Mouse (Mus musculus): ENCODE data around the gene Sympk.

The Sympk gene

GRCm38 (mm10) chr7:19024096-19024506 is at the start of gene Sympk:
TSS of gene Sympk (plus strand) at chr7:19024377.
- peak; percentile 93 to 95 for DNase-seq (ENCODE audit: low spot score in 2 of 2)

- DNase-seq (ENCODE audit: low spot score in 2 of 2): no peak
Measured at GRCm38 (mm10) chr7:18978381-18978780, 45.8 kb upstream of the Sympk start.

GRCm38 (mm10) chr7:18986503-18986902 is 37.7 kb upstream of the Sympk start:
- DNase-seq (ENCODE audit: low spot score in 2 of 2): no peak

- DNase-seq (ENCODE audit: low spot score in 2 of 2): no peak
Measured at GRCm38 (mm10) chr7:18987100-18987499, 37.1 kb upstream of the Sympk start, which contains the start of gene Nanos2. TSS of gene Nanos2 (plus strand) at chr7:18987400.

GRCm38 (mm10) chr7:18987747-18988146 is 36.4 kb upstream of the Sympk start:
- no peak for DNase-seq (ENCODE audit: low spot score in 2 of 2)

GRCm38 (mm10) chr7:18988780-18989179 is 35.4 kb upstream of the Sympk start:
- no peak for DNase-seq (ENCODE audit: low spot score in 2 of 2)

GRCm38 (mm10) chr7:18989995-18990394 is 34.2 kb upstream of the Sympk start:
- peak in 1 of 2 experiments; percentile 51 for DNase-seq (ENCODE audit: low spot score in 2 of 2)

GRCm38 (mm10) chr7:18990601-18991295 is 33.4 kb upstream of the Sympk start, which contains the start of gene Mypop:
TSS of gene Mypop (plus strand) at chr7:18991245.
- DNase-seq (ENCODE audit: low spot score in 2 of 2): peak; percentile 98 to 99

GRCm38 (mm10) chr7:18991660-18992293 is 32.4 kb upstream of the Sympk start:
- DNase-seq (ENCODE audit: low spot score in 2 of 2): no peak

GRCm38 (mm10) chr7:18992294-18992675 is 31.9 kb upstream of the Sympk start:
- DNase-seq (ENCODE audit: low spot score in 2 of 2): no peak

GRCm38 (mm10) chr7:18993036-18993435 is 31.1 kb upstream of the Sympk start:
- DNase-seq (ENCODE audit: low spot score in 2 of 2): no peak

GRCm38 (mm10) chr7:18998835-18999234 is 25.3 kb upstream of the Sympk start:
- DNase-seq (ENCODE audit: low spot score in 2 of 2): no peak

- peak in 1 of 2 experiments; percentile 1 for DNase-seq (ENCODE audit: low spot score in 2 of 2)
Measured at GRCm38 (mm10) chr7:19000421-19000820, 23.8 kb upstream of the Sympk start.

GRCm38 (mm10) chr7:19001066-19001806 is 22.9 kb upstream of the Sympk start:
- DNase-seq (ENCODE audit: low spot score in 2 of 2): no peak

GRCm38 (mm10) chr7:19001807-19002085 is 22.4 kb upstream of the Sympk start:
- no peak for DNase-seq (ENCODE audit: low spot score in 2 of 2)

GRCm38 (mm10) chr7:19002115-19002514 is 22.1 kb upstream of the Sympk start:
- DNase-seq (ENCODE audit: low spot score in 2 of 2): no peak

- peak in 1 of 2 experiments; percentile 61 for DNase-seq (ENCODE audit: low spot score in 2 of 2)
Measured at GRCm38 (mm10) chr7:19002848-19003498, 21.2 kb upstream of the Sympk start.

GRCm38 (mm10) chr7:19003902-19004630 is 20.1 kb upstream of the Sympk start, which contains the start of gene Irf2bp1:
TSS of gene Irf2bp1 (plus strand) at chr7:19004044.
- peak; percentile 81 to 90 for DNase-seq (ENCODE audit: low spot score in 2 of 2)

GRCm38 (mm10) chr7:19004631-19005079 is 19.5 kb upstream of the Sympk start:
- DNase-seq (ENCODE audit: low spot score in 2 of 2): peak in 1 of 2 experiments; percentile 65

GRCm38 (mm10) chr7:19005417-19006121 is 18.6 kb upstream of the Sympk start:
- no peak for DNase-seq (ENCODE audit: low spot score in 2 of 2)

GRCm38 (mm10) chr7:19006476-19006875 is 17.7 kb upstream of the Sympk start:
- peak; percentile 72 to 85 for DNase-seq (ENCODE audit: low spot score in 2 of 2)
